Mouse (Mus musculus): ENCODE measurements around the gene Efr3b.
"Not testable (repeated sequence)": the region's sequence is repeated elsewhere in the genome, so short reads cannot be mapped to it uniquely, and the experiment has no call there.

The Efr3b gene

DNA sequence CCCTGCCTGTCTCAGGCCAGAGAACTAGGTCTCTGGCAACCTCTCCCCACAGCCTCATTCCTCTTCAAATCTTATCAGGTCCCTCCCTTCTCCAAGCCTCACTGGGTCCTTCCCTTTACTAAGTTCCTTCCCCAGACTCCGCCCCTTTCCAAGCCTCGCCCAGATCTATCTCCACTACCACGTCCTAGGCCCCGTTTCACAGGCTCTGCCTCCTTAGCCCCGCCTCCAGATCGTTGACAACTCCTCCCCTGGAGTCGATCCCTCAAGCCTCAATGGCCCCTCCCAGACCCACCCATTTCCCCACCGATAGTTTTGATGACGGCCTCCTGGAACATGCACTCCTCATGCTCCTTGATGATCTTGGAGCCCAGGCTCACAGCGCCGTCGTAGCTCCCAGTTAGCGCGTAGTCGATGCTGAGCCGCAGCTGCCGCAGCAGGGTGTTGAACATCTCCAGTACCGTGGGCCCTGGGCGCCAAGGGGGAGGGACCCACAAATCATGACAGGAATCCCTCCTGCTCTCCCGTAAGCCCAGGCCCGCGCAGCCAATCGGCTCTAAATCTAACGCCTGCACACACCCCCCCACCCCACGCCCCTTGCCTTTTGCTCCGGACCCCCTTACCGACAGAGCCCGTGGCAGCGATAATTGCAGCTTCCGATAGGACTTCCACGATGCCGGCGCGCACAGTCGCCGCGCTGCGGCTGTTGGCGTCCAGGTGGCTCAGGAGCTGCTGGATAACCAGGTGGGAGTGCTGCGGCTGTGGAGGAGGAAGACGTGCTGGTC is 57.2 kb downstream of the Efr3b start:
- DNase-seq (ENCODE audit: extremely low spot score): peak; percentile 89

DNA sequence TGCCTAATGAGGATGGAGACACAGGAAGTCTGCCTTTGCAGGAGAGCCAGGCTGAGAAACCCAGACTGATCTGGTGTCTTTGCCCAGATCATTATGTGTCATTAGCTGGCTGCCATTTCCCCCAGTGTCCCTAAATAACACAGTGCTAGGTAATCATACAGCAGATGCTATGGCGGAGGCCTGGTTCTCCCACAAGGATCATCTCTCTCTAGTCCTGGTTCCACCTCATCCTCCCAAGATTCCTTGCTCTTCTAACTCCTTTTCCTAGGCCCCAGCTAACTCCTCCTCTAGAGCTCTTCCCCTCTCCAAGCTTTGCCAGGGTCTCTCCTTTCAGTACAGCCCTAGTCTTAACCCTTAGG is 57.7 kb downstream of the Efr3b start:
- no peak for DNase-seq (ENCODE audit: extremely low spot score)

DNA sequence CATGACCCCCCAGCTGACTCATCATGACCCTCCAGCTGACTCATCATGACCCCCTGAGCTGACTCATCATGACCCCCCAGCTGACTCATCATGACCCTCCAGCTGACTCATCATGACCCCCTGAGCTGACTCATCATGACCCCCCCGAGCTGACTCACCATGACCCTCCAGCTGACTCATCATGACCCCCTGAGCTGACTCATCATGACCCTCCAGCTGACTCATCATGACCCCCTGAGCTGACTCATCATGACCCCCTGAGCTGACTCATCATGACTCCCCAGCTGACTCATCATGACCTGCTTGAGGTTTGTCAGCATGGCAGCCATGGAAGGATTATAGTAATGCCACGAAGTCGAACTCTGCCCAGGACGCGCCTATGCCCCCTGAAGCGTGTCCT is 65.5 kb downstream of the Efr3b start:
- not testable (repeated sequence) for DNase-seq (ENCODE audit: extremely low spot score)

DNA sequence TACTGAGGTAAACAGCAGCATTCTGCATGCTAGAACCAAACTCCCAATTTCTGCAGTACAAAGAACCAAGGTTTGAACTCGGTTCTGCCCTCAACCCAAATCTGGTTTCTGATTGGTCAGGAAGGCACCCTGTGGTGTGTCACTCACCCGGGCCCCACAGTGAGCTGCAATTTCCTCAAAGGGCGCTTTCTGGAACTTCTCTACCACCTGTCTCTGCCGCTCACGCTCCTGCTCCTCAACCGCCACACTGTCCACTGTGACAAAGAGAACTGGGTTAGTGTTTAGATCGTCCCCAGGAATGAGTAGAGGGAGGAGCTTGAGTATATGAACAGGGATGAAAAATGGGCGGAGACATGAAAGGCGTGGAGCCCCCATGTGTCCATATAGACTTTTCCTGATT is 70.3 kb downstream of the Efr3b start:
- no peak for DNase-seq (ENCODE audit: extremely low spot score)

DNA sequence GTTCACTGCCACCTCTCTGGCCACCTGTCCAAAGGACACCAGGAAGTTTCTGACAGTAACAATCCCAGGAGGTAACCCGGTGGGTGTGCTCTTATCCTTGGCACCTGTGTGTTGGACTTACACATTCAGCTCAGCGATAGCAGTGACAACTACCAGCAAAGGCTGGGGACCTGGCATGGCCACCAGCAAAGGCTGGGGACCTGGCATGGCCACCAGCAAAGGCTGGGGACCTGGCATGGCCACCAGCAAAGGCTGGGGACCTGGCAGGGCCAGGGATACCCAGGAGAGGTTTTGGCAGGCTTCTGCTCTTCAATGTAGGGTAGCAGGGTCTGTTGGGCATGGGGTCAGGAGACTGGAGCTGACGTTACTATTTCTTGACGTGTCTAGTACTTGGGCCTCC is 71.5 kb downstream of the Efr3b start:
- no peak for DNase-seq (ENCODE audit: extremely low spot score)

DNA sequence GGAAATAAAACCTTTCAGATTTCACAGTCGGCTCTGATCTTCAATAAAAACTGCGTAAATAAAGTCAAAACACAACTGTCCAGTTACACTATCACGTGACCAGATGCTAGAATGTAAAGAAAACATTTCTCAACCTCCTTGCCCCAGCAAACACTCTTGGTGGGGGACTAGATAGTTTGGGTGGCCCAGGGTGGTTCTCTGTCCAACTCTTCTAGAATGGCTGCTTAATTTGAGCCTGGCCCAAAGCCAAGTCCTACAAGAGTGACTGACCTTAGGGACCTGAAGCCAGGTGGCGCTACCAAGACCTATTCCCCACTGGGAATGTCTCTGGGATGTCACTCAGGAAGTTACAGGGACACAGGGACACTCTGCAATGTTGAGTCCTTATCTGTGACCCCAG is 78.2 kb downstream of the Efr3b start:
- DNase-seq (ENCODE audit: extremely low spot score): no peak

DNA sequence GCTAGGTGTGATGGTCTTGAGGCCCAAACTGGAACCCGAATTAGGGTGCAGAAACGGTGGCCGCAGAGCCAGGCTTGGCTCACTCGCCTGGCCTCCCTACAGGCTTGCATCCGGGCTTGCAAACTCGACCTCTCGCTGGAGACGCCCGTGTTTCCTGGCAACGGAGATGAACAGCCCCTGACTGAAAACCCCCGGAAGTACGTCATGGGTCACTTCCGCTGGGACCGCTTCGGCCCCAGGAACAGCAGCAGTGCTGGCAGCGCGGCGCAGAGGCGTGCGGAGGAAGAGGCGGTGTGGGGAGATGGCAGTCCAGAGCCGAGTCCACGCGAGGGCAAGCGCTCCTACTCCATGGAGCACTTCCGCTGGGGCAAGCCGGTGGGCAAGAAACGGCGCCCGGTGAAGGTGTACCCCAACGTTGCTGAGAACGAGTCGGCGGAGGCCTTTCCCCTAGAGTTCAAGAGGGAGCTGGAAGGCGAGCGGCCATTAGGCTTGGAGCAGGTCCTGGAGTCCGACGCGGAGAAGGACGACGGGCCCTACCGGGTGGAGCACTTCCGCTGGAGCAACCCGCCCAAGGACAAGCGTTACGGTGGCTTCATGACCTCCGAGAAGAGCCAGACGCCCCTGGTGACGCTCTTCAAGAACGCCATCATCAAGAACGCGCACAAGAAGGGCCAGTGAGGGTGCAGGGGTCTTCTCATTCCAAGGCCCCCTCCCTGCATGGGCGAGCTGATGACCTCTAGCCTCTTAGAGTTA is 78.7 kb downstream of the Efr3b start:
- DNase-seq (ENCODE audit: extremely low spot score): peak; percentile 91

DNA sequence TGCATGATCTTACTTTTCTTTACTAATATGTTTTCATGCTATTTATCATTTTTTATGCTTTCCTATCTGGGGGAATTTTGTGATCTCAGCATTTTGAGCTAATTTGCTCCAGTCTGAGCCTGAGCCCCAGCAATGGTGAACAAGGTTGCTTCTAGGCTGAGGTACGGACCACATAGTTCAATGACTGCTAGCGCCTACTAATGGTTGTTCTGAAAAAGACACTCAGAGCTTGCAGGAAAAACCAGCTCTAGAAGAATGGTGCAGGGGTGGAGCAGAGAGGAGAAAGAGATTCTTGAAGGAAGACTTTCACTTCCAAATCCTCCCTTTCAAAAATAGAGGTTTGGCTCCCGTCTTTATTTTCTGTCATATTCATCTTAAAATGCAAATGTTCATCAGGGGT is 82.4 kb downstream of the Efr3b start:
- no peak for DNase-seq (ENCODE audit: extremely low spot score)

DNA sequence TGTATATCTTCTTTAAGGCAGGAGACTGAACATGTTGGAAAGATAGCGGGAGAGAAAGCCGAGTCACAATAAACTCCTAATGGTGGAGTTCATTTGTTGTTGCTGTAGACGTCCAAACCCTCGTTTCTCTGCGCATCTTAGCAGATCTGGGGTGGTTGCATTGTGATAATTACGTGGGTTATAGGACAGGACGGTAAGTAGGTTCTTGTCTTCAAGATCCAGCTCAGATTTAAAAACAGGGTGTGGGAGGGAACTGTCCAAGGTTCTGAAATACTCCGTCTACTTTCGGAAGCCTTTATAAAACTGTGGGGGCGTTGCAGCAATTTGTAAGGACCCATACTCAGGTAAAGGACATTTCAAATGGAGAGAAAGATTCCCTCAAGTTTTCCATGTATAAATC is 83.3 kb downstream of the Efr3b start:
- DNase-seq (ENCODE audit: extremely low spot score): peak; percentile 48

DNA sequence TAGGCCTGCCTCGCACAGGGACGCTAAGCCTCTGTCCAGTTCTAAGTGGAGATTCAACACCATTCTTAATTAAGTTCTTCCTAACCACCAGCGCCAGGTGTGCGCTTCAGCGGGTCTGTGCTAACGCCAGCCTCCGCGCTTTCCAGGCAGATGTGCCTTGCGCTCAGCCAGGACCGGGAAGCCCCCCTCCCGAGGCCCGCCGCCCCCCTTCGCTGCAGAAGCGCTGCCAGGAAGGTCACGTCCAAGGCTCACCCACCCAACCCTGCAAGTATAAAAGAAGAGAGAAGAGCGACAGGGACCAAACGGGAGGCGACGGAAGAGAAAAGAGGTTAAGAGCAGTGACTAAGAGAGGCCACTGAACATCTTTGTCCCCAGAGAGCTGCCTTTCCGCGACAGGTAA is 84.1 kb downstream of the Efr3b start, which contains the start of gene Pomc:
Gene Pomc, plus strand, starts transcription at position 301 of the 400 bp plus-strand sequence.
- DNase-seq (ENCODE audit: extremely low spot score): no peak

DNA sequence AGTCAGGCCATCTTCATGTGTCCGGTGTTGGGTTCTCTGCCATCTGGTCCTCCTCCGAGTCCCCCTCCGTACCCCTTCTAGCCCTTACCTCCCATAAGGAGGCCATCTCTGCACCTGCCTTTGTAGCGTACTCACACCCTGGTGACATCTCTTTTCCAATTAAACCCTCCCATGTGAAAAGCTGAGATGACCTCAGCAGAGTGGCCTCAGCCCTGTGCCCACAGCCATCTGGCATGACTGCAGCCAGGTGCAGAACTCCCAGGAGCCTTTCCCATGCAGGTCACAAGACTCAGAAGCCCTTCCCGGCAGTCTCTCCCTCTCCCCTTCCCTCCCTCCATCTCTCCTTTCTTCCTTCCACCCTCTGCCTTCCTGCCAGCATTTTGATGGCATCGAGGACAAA is 91.2 kb downstream of the Efr3b start:
- DNase-seq (ENCODE audit: extremely low spot score): no peak

DNA sequence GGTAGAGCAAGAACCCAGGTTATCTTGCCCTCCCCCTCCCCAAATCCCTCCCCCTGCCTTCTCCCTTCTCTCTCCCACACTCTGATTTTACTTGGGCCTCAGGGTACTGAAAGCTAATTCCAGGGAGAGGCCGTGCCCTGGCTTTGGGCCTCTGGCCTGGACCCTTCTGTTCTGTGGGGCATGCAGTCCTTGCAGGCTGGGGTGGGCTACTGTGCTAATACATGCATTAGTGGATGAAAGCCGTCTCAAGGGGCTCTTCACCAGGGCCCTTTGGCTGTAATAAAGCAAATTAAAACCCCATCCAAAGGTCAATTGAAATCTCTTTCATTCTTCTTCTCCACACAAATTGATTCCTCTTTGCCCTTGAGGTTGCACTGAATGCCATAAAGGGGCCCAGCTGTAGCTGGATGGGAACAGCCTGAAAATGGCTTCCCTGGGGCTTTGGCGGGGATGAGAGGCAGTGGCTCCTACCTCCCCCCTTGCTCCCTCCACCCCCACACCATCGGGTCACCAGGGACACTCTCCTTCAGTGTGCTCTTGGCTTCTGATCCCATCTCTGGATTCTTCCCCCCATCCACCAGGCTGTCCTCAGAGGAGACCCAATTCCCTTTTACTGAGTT is 94.2 kb downstream of the Efr3b start:
- DNase-seq (ENCODE audit: extremely low spot score): no peak

DNA sequence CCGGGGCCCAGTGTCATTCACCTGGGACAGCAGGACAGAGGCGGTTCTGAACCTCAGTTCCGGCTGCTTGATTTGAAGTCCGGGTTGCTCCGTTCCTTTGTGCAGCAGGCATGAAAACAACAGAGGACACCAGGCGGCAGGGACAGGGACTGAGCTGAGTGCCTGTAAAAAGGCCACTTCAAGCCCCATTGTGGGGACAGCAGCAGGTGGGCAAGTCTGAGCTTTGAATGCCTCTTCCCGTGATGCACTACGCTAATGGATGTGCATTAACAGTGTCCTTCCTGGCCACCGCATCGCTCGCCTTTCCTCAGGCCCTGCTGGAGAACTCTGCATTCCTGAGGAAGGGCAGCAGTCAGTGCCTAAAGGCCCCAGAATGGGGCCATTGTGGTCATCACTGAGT is 96.7 kb downstream of the Efr3b start:
- no peak for DNase-seq (ENCODE audit: extremely low spot score)

DNA sequence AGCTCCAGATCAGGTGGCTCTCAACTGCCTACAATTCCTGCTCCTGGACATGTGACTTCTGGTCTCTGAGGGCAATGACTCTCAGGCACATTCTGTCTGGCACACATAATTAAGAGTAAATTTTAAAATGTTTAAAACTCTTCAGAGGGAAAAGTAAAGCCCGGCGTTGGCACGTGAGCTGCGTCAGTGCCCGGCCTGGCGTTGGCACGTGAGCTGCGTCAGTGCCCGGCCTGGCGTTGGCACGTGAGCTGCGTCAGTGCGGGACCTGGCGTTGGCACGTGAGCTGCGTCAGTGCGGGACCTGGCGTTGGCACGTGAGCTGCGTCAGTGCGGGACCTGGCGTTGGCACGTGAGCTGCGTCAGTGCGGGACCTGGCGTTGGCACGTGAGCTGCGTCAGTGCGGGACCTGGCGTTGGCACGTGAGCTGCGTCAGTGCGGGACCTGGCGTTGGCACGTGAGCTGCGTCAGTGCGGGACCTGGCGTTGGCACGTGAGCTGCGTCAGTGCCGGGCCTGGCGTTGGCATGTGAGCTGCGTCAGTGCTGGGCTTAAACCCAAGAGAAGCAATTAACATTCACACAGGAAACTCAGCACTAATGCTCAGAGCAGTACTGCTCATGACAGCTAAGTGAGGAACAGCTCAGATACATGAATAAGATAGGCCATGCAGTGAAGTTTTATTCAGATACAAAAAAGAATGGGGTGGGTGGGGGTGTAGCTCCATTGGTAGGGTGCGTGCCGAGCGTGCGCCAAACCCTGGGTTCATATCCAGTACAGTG is 108.4 kb downstream of the Efr3b start:
- not testable (repeated sequence) for DNase-seq (ENCODE audit: extremely low spot score)

DNA sequence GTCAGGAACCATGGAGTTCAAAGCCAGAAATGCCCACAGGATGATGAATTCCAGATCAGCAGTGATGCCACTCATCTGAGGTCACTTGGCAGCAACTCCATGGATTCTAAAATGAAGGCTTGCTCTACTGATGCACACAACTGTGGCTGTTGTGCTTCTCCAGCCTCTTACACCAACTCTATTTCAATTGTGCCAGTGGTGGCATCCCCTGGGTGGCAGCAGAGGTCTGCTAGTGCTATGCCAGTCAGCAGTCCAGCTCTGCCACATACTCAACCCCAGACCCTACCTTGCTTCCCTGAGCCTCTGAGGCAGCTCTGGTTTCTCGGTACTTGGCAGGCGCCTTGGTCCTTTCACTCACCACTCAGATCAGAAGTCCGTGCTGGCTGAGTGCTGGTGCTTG is 109.9 kb downstream of the Efr3b start:
- no peak for DNase-seq (ENCODE audit: extremely low spot score)

DNA sequence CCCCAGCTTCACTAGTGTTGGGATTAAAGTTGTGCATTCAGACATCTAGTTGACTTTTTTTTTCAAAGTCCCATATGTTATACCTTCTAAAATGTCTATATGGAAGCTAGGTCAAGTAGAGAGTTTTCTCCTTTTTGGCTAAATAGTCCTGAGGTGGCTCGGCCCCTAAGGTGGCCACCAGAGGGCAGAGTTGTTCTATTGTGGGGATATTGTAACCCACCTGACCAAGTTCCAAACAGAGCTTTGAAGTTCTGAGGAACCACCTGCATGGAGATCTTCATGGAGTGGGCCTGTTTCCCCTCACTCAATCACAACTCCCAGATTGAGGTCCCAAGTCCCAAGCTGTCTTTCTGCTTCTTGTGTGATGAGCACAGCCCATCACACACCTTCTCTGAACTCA is 112.6 kb downstream of the Efr3b start:
- DNase-seq (ENCODE audit: extremely low spot score): peak; percentile 63

DNA sequence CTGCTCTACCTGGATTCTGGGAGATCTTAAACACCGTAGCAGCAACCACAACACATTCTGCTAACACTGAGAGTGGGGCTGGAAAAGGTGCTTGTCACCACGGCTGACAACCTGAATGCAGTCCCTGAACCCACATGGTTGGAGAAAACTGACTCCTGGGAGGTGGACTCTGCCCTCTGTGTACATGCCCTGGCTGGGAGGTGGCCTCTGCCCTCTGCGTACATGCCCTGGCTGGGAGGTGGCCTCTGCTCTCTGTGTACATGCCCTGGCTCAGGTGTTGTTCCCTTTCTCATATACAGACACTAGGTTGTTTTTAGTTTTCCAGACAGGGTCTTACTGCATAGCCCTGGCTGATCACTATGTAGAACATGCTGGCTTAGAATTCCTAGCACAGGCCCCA is 119.3 kb downstream of the Efr3b start:
- DNase-seq (ENCODE audit: extremely low spot score): no peak

DNA sequence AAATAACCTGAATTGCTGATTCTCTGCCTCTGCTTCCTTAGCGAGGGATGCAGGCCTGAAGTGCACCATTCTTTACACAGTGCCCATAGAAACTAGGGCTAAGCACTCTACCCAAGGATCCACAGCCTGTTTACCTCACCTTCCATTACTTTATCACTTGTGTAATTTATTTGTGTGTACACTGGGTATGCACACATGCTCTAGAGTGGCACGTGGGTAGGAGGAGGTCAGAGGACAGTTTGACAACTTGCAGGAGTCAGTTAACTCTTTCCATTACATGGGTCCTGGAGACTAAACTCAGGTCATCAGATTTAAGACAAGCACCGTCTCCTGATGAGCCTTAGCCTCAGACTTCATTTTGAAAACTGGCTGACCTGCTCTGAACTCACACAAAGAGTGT is 120.1 kb downstream of the Efr3b start:
- DNase-seq (ENCODE audit: extremely low spot score): no peak

DNA sequence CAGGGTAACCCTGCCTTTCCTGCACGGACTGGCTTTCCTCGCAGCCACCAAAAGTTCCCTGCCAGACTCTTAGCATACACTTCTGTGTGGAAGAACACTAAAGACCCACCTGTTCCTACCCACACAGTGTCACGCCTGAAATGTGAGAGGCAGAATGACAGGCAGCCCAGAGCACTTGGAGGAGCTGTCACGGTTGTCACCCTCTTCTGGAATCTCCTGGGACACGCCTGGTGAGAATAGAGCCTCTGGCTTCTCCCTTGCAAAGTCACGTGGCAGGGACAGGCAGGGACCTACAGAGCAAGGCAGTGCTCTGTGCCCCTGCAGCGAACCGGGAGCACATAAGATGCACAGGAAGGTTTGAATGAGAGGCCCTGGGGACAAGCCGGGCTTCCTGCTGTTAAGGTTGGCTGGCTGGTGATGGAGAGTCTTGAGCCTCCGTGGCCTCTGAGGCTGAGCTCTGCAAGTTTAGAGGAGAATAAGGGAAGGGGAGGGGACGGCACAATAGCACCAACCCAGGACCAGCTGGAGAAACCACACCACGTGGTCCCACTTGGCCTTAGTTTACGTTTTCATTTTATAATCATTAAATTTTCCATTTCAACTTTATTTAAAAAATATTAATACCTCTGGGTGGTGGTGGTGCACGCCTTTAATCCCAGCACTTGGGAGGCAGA is 120.9 kb downstream of the Efr3b start:
- DNase-seq (ENCODE audit: extremely low spot score): no peak

DNA sequence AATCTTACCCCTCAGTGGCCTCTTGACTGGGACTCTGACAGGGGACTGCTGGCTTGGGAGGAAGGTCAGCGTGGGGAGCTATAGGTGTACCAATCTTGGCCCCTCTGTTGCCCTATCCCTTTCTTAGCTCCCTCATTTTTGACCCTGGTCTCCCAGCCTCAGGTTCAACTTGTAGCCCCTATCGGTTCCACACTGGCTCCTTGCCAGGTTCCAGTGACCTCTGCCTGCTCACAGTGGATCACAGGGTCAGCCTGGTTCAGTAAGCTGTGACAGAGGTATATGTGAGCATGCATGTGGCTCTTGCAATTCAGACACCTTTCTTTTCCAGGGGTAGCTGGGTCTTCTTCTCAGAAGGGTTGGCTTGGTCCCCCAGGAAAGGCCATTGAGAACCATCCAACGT is 122.9 kb downstream of the Efr3b start:
- no peak for DNase-seq (ENCODE audit: extremely low spot score)
